Mouse (Mus musculus) neutrophil, adult 5-6 weeks (primary cell): ENCODE measurements around the gene Nsun5. TPM values are rescaled to one million over a fixed set of nuclear protein-coding genes. Genes with fewer than 3 reads are reported as not detected.
"Not testable (repeated sequence)": the region's sequence is repeated elsewhere in the genome, so short reads cannot be mapped to it uniquely, and the experiment has no call there.

Experiments
- ATAC-seq: fragments of 151-379, 151-347 bp; 2 replicates; pipeline ENCODE4 v1.8.0; 2017; ENCODE audit warnings: mild to moderate bottlenecking, moderate TSS enrichment; ENCODE audit not compliant: insufficient number of reproducible peaks, poor library complexity, low FRiP score, severe bottlenecking; ENCODE audit errors: extremely low read depth
- total RNA-seq: library from RNA; stranded (forward); fragments of 200-1000 nt; gene quantifications from 2 replicates; pipeline ENCODE4 v1.2.3, GENCODE M21; 2017

The Nsun5 gene
- total RNA-seq, 1 experiment from 2014 or later, result 14.4 TPM

GRCm38 (mm10) chr5:135368312-135368711 is 1.4 kb upstream of the Nsun5 start:
- ATAC-seq, result no peak

GRCm38 (mm10) chr5:135369196-135369595 is 557 bp upstream of the Nsun5 start:
- not testable (repeated sequence) for ATAC-seq

GRCm38 (mm10) chr5:135371195-135371594 is 1.4 kb downstream of the Nsun5 start:
- no peak for ATAC-seq

GRCm38 (mm10) chr5:135373601-135374000 is 3.8 kb downstream of the Nsun5 start:
- no peak for ATAC-seq

GRCm38 (mm10) chr5:135375167-135375566 is 5.4 kb downstream of the Nsun5 start:
- no peak for ATAC-seq

GRCm38 (mm10) chr5:135376341-135376740 is 6.6 kb downstream of the Nsun5 start:
- ATAC-seq, result no peak

- no peak for ATAC-seq
These were observed 10.9 kb downstream of the Nsun5 start for GRCm38 (mm10) chr5:135380681-135381080.

- no peak for ATAC-seq
These were observed 11.7 kb downstream of the Nsun5 start for GRCm38 (mm10) chr5:135381356-135381925.

GRCm38 (mm10) chr5:135382746-135383145 is 13.0 kb downstream of the Nsun5 start:
- ATAC-seq, result no peak

- ATAC-seq, result no peak
These were observed 14.0 kb downstream of the Nsun5 start for GRCm38 (mm10) chr5:135383771-135384170.

- ATAC-seq, result peak; percentile 80
These were observed 24.5 kb downstream of the Nsun5 start, which contains the start of gene Pom121 for GRCm38 (mm10) chr5:135394004-135394823. Pom121 (minus strand) TSS chr5:135394546.

GRCm38 (mm10) chr5:135395826-135396225 is 26.1 kb downstream of the Nsun5 start:
- peak; percentile 39; the same call in 1 of the 2 replicates for ATAC-seq

- ATAC-seq, result no peak
These were observed 29.6 kb downstream of the Nsun5 start for GRCm38 (mm10) chr5:135399382-135399781.

- peak; percentile 80 for ATAC-seq
These were observed 30.5 kb downstream of the Nsun5 start for GRCm38 (mm10) chr5:135400244-135400643.

GRCm38 (mm10) chr5:135404623-135405022 is 34.9 kb downstream of the Nsun5 start:
- ATAC-seq, result no peak

GRCm38 (mm10) chr5:135405437-135405836 is 35.7 kb downstream of the Nsun5 start:
- no peak for ATAC-seq

- ATAC-seq, result no peak
These were observed 38.4 kb downstream of the Nsun5 start for GRCm38 (mm10) chr5:135408114-135408513.

- ATAC-seq, result no peak
These were observed 40.5 kb downstream of the Nsun5 start for GRCm38 (mm10) chr5:135410266-135410665.
